Mouse (Mus musculus) megakaryocyte, embryonic 14.5 days (primary cell): ENCODE data around the gene Cubn.

Source experiments
- FLI1 ChIP-seq: IDR thresholded peaks from 2 replicates; pipeline ENCODE4 v1.6.1; 2012; ENCODE audit warnings: low read length, inconsistent platforms, mixed read lengths
- GATA1 ChIP-seq: IDR thresholded peaks from 3 replicates; pipeline ENCODE4 v1.6.1; 2012; ENCODE audit warnings: mixed read lengths, low read length, inconsistent platforms, borderline replicate concordance

GRCm38 (mm10) chr2:13229686-13230085, 261.9 kb downstream of the Cubn start:
- TF ChIP-seq GATA1 (no peak), FLI1 (no peak)
